Mouse (Mus musculus) kidney, adult 18-20 months (tissue): ENCODE measurements around the gene Vps41.

ENCODE experiments used
- DNase-seq: peaks from one replicate; pipeline ENCODE4 v3.0.0; 2021

Vps41 gene

GRCm38 (mm10) chr13:18892910-18893309, 175.8 kb downstream of the Vps41 start:
- DNase-seq = no peak

- DNase-seq = no peak
Measured at GRCm38 (mm10) chr13:18896789-18897188, 179.7 kb downstream of the Vps41 start.

DNA sequence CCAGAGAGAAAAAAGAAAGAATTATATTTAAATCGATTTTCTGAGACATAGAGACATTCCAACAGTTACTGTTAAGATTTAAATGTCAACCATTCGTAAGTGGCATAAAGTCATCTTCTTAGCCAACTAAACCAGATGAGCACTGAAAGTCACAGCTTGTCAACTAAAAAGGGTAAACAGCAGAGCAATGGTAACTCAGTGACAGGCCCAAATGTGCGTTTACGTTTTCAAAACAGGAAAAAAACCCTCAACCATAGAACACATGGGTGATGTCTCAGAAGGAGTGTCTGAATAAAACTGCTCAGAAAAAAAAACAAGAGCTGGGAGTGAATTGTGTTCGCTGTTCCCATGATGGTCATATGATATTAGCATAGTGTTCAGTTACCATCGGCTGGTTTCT, 186.5 kb downstream of the Vps41 start:
- DNase-seq = no peak

DNA sequence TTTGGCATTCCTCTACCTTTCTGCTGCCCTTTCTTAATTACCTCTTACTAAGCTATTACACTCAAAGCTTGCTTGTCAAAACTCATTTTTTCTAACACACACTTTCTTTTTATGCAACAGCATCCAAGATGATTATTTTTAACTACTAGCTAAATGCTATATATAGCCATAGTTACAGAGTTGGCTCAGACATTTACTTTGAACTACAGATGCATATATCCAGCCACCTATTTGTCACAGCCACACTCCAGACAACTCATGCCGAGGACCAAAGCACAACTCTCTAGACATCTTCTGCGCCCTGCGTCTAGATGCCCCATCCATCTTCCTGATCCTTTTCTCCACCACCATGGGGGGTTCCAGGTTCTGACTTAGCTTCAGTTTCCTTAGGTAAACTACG, 197.7 kb downstream of the Vps41 start:
- DNase-seq = no peak
